Mouse (Mus musculus): Measurements from ENCODE around the gene Ces2a. TPM values are rescaled to one million over a fixed set of nuclear protein-coding genes. Genes with fewer than 3 reads are reported as not detected.
A peak's percentile ranks its signal among the peaks of the same experiment; 100 is the strongest.

Ces2a gene
- not detected in 2 replicates for polyA plus RNA-seq (2014; fragmentation: Nextera tagmentation; extraction: Ambion mirVana)

DNA sequence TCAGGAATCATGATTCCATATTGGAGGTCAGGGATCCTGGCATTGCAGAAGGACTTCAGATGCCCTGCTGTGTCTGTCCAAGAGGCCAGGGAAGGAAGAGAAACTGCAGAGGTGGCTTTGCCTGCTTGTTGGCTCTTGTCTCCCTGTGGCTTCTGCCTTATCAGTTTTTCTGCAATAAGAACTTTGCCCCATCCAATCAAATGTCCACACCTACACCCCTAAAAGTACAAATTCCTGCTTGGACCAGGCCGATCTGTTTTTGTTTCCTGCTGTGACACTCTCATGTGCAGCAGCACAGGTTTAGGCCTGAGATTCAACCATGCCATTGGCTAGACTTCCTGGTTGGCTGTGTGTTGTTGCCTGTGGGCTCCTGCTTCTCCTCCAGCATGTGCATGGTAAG lies at the start of gene Ces2a:
TSS of gene Ces2a (plus strand) at position 251 of the 400 bp plus-strand sequence.
- DNase-seq (ENCODE audit: low spot score) (no peak), ATAC-seq (ENCODE audit: insufficient number of reproducible peaks, low FRiP score, low TSS enrichment, low read depth) (no peak)
- Histone ChIP-seq H3K36me3 (ENCODE audit: control insufficient read depth, insufficient read depth, low read length) (no peaks in the 10 kb centered on the region), H3K4me1 (ENCODE audit: control insufficient read depth, insufficient read depth, low read length) (no peaks in the 10 kb centered on the region), H3K27ac (replicated peaks; ENCODE audit: low read depth, low read length) (no peak within 1 kb of the TSS), H3K4me2 (ENCODE audit: low read depth, severe bottlenecking) (no peak within 1 kb of the TSS), H3K27me3 (ENCODE audit: control insufficient read depth, insufficient read depth, low read length) (no peaks in the 10 kb centered on the region), H3K9ac (ENCODE audit: low read length) (no peak within 1 kb of the TSS), H3K9me3 (ENCODE audit: control insufficient read depth, low read length) (no peaks in the 10 kb centered on the region), H3K4me3 (ENCODE audit: low read depth, low read length) (no peak within 1 kb of the TSS)
- 85% methylated on average over 1 of the region's 1 CpGs for WGBS

DNA sequence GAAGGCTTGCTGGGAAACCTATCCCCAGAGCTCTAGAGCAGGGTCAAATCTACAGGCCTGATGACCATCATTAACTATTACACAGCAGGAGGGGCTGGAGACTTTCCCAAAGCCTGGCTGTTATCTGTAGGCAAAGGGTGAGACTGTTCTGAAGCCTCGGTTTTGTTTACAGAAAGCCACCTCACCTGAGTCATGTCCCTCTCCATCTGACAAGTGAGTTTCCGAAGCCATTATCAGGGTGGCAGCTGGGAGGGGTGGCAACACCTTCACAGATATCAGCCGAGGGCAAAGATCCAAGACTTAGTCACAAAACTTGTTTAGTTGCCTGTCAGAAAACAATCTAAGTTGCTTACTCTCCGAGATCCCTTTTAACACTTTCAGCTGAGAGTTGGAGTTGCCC lies 45.4 kb upstream of the Ces2a start:
- WGBS, result 66% methylated on average over 4 of the region's 4 CpGs
- H3K9ac ChIP-seq (ENCODE audit: low read length), result no peak overlapping the region
- no peaks in the 10 kb centered on the region for H3K36me3 ChIP-seq (ENCODE audit: control insufficient read depth, insufficient read depth, low read length)
- no peaks in the 10 kb centered on the region for H3K27me3 ChIP-seq (ENCODE audit: control insufficient read depth, insufficient read depth, low read length)
- H3K27ac ChIP-seq (replicated peaks; ENCODE audit: low read depth, low read length), result no peak overlapping the region
- no peak overlapping the region for H3K4me3 ChIP-seq (ENCODE audit: low read depth, low read length)
- DNase-seq (ENCODE audit: low spot score) (no peak), ATAC-seq (ENCODE audit: insufficient number of reproducible peaks, low FRiP score, low TSS enrichment, low read depth) (no peak)
- H3K4me1 ChIP-seq (ENCODE audit: control insufficient read depth, insufficient read depth, low read length), result no peaks in the 10 kb centered on the region
- H3K4me2 ChIP-seq (ENCODE audit: low read depth, severe bottlenecking), result no peak overlapping the region
- H3K9me3 ChIP-seq (ENCODE audit: control insufficient read depth, low read length), result no peaks in the 10 kb centered on the region

DNA sequence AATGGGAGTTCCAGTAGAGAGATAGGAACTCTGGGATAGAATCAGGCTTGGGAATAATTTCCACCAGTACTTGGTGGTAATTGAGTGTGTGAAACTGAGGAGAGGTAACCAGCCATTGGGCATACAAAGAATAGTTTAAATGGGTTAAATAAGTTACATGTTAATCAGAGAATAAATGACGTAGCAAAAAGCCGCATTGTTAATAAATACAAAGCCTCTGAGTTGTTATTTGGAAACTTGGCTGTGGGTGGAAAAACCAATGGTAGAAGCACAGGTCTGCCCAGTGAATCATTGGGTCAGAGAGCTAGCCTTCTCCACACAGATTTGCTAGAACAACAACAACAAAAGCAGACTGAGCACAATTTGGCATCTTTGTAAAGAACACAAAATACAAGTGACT lies 35.2 kb upstream of the Ces2a start:
- Histone ChIP-seq H3K36me3 (ENCODE audit: control insufficient read depth, insufficient read depth, low read length) (no peaks in the 10 kb centered on the region), H3K27me3 (ENCODE audit: control insufficient read depth, insufficient read depth, low read length) (no peaks in the 10 kb centered on the region), H3K9me3 (ENCODE audit: control insufficient read depth, low read length) (no peaks in the 10 kb centered on the region), H3K4me2 (ENCODE audit: low read depth, severe bottlenecking) (no peak overlapping the region), H3K4me3 (ENCODE audit: low read depth, low read length) (no peak overlapping the region), H3K9ac (ENCODE audit: low read length) (no peak overlapping the region), H3K27ac (replicated peaks; ENCODE audit: low read depth, low read length) (no peak overlapping the region), H3K4me1 (ENCODE audit: control insufficient read depth, insufficient read depth, low read length) (no peaks in the 10 kb centered on the region)
- ATAC-seq (ENCODE audit: insufficient number of reproducible peaks, low FRiP score, low TSS enrichment, low read depth) (no peak), DNase-seq (ENCODE audit: low spot score) (no peak)
- 88% methylated on average over 2 of the region's 2 CpGs for WGBS

DNA sequence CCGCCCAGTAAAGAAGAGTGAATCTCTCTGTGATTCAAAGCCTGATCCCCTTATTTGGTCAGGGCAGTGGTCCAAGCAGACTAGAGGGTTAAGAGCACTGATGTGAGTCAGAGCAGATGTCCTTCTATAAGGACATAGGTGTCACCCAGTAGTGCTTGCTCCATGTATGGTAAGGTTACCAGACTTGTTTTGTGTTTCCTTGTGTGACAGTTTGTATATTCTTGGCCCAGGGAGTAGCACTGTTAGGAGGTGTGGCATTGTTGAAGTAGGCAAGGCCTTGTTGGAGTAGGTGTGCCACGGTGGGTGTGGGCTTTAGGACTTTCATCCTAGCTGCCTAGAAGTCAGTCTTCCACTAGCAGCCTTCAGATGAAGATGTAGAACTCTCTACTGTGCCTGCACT lies 31.9 kb upstream of the Ces2a start:
- Histone ChIP-seq H3K27me3 (ENCODE audit: control insufficient read depth, insufficient read depth, low read length) (no peaks in the 10 kb centered on the region), H3K9ac (ENCODE audit: low read length) (no peak overlapping the region), H3K4me3 (ENCODE audit: low read depth, low read length) (no peak overlapping the region), H3K27ac (replicated peaks; ENCODE audit: low read depth, low read length) (no peak overlapping the region), H3K9me3 (ENCODE audit: control insufficient read depth, low read length) (no peaks in the 10 kb centered on the region), H3K36me3 (ENCODE audit: control insufficient read depth, insufficient read depth, low read length) (no peaks in the 10 kb centered on the region), H3K4me2 (ENCODE audit: low read depth, severe bottlenecking) (no peak overlapping the region), H3K4me1 (ENCODE audit: control insufficient read depth, insufficient read depth, low read length) (no peaks in the 10 kb centered on the region)
- ATAC-seq (ENCODE audit: insufficient number of reproducible peaks, low FRiP score, low TSS enrichment, low read depth) (no peak), DNase-seq (ENCODE audit: low spot score) (no peak)
- WGBS, result 80% methylated on average over 2 of the region's 2 CpGs

DNA sequence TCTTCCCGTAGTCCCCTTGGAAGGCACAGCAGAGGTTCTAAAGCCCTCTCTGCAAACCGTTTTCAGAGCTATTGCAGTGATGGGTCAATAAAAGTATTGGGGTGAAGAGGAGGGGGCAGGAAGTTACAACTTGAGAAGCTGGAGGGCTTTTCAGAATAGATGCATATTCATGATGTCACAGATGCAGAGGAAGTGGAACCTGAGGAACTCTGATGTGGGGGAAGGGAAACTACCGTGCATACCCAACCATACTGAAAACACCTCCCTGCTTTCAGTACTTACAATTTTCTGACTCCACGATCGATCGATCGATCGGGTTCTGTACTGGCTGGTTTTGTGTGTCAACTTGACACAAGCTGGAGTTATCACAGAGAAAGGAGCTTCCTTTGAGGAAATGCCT lies 12.6 kb upstream of the Ces2a start:
- 83% methylated on average over 8 of the region's 8 CpGs for WGBS
- ATAC-seq (ENCODE audit: insufficient number of reproducible peaks, low FRiP score, low TSS enrichment, low read depth), result no peak

DNA sequence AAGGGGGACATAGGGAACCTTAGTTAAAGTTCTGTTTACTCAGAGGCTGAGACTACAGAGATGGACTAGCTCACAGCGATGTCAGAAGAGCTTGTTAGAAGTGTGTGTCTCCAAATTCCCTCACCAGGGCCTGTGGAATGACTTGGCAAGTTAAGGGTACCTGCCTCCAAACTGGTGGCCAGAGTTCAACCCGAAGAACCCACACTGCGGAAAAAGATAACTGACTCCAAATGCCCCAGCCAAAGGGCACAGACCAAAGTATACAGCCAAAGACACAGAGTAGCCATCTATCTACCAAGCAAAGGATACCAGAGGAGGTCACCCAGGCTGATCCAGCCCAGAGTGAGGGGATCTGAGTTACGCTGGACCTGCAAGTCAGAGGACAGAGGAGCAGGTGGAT lies 2.4 kb upstream of the Ces2a start:
- Histone ChIP-seq H3K9me3 (ENCODE audit: control insufficient read depth, low read length) (no peaks in the 10 kb centered on the region), H3K27ac (replicated peaks; ENCODE audit: low read depth, low read length) (no peak overlapping the region), H3K4me3 (ENCODE audit: low read depth, low read length) (no peak overlapping the region), H3K36me3 (ENCODE audit: control insufficient read depth, insufficient read depth, low read length) (no peaks in the 10 kb centered on the region), H3K27me3 (ENCODE audit: control insufficient read depth, insufficient read depth, low read length) (no peaks in the 10 kb centered on the region), H3K4me1 (ENCODE audit: control insufficient read depth, insufficient read depth, low read length) (no peaks in the 10 kb centered on the region), H3K9ac (ENCODE audit: low read length) (no peak overlapping the region), H3K4me2 (ENCODE audit: low read depth, severe bottlenecking) (no peak overlapping the region)
- DNase-seq (ENCODE audit: low spot score) (no peak), ATAC-seq (ENCODE audit: insufficient number of reproducible peaks, low FRiP score, low TSS enrichment, low read depth) (no peak)
- WGBS, result 88% methylated on average over 4 of the region's 4 CpGs

More for the DNA sequence above, 12.6 kb upstream of the Ces2a start:
- no peaks in the 10 kb centered on the region for H3K27me3 ChIP-seq (ENCODE audit: control insufficient read depth, insufficient read depth, low read length)
- no peak overlapping the region for H3K4me3 ChIP-seq (ENCODE audit: low read depth, low read length)
- no peaks in the 10 kb centered on the region for H3K4me1 ChIP-seq (ENCODE audit: control insufficient read depth, insufficient read depth, low read length)
- H3K36me3 ChIP-seq (ENCODE audit: control insufficient read depth, insufficient read depth, low read length), result no peaks in the 10 kb centered on the region
- no peak overlapping the region for H3K4me2 ChIP-seq (ENCODE audit: low read depth, severe bottlenecking)
- no peak overlapping the region for H3K9ac ChIP-seq (ENCODE audit: low read length)
- no peak overlapping the region for H3K27ac ChIP-seq (replicated peaks; ENCODE audit: low read depth, low read length)
- no peaks in the 10 kb centered on the region for H3K9me3 ChIP-seq (ENCODE audit: control insufficient read depth, low read length)
- no peak for DNase-seq (ENCODE audit: low spot score)

DNA sequence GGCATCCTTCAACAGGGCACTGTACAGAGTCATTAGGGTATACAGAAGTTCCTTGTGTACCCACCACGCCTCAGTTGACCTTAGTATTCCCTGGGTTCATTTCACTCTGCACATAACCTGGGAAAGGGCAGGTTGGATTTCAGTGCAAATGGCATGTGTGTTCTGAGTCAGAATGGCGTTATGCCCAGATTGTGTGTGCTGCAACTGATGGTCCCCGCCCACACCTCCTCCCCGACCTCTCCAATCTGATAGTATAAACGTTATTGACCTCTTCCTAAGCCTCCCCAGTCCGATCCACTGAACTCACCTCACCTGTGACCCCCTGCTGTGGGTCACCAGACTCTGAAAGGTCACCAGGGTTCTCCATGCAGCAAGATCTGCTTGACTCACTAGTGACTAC lies 1.8 kb upstream of the Ces2a start:
- Histone ChIP-seq H3K9ac (ENCODE audit: low read length) (no peak overlapping the region), H3K27ac (replicated peaks; ENCODE audit: low read depth, low read length) (no peak overlapping the region), H3K4me1 (ENCODE audit: control insufficient read depth, insufficient read depth, low read length) (no peaks in the 10 kb centered on the region), H3K9me3 (ENCODE audit: control insufficient read depth, low read length) (no peaks in the 10 kb centered on the region), H3K4me3 (ENCODE audit: low read depth, low read length) (no peak overlapping the region), H3K36me3 (ENCODE audit: control insufficient read depth, insufficient read depth, low read length) (no peaks in the 10 kb centered on the region), H3K27me3 (ENCODE audit: control insufficient read depth, insufficient read depth, low read length) (no peaks in the 10 kb centered on the region), H3K4me2 (ENCODE audit: low read depth, severe bottlenecking) (no peak overlapping the region)
- ATAC-seq (ENCODE audit: insufficient number of reproducible peaks, low FRiP score, low TSS enrichment, low read depth) (no peak), DNase-seq (ENCODE audit: low spot score) (no peak)
- WGBS, result 77% methylated on average over 6 of the region's 6 CpGs

DNA sequence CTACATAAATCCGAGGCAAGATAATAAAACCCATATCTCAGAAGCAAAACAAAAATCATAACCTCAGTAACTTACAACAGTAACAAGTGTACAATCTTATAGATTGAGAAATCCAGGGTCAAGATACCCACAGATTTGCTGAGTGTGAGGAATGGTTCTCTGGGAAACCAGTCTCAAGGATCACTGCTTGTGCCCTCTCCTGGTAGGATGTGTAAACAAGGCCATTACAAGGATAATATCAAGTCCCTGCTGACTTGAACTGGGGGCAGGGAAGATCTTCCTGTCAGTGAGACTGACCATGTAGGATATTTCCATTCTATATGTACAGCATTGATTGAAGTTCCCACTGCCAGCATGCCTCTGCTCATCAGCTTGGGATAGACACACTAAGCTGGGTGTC lies 8.2 kb downstream of the Ces2a start:
- Histone ChIP-seq H3K36me3 (ENCODE audit: control insufficient read depth, insufficient read depth, low read length) (no peaks in the 10 kb centered on the region), H3K27ac (replicated peaks; ENCODE audit: low read depth, low read length) (no peak overlapping the region), H3K27me3 (ENCODE audit: control insufficient read depth, insufficient read depth, low read length) (no peaks in the 10 kb centered on the region), H3K4me1 (ENCODE audit: control insufficient read depth, insufficient read depth, low read length) (no peaks in the 10 kb centered on the region), H3K9me3 (ENCODE audit: control insufficient read depth, low read length) (no peaks in the 10 kb centered on the region), H3K4me3 (ENCODE audit: low read depth, low read length) (no peak overlapping the region), H3K9ac (ENCODE audit: low read length) (no peak overlapping the region), H3K4me2 (ENCODE audit: low read depth, severe bottlenecking) (no peak overlapping the region)
- ATAC-seq (ENCODE audit: insufficient number of reproducible peaks, low FRiP score, low TSS enrichment, low read depth) (no peak), DNase-seq (ENCODE audit: low spot score) (peak; percentile 8)
- 88% methylated on average over 1 of the region's 1 CpGs for WGBS

DNA sequence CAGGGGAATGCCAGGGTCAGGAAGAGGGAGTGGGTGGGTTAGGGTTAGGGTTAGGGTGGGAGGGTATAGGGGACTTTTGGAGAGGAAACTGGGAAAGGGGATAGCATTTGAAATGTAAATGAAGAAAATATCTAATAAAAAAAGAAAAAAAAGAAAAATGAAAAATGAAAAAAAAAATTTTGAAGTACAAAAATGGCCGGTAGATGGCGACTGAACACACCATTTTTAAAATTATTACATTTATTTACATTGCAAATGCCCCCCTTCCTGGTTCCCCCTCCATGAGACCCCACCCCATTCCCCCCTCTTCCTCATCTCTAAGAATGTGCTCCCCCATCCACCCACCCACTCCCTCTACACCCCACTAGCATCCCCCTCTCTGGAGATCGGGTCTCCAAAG lies 9.6 kb downstream of the Ces2a start:
- Histone ChIP-seq H3K4me3 (ENCODE audit: low read depth, low read length) (no peak overlapping the region), H3K4me2 (ENCODE audit: low read depth, severe bottlenecking) (no peak overlapping the region), H3K9ac (ENCODE audit: low read length) (no peak overlapping the region), H3K27ac (replicated peaks; ENCODE audit: low read depth, low read length) (no peak overlapping the region), H3K27me3 (ENCODE audit: control insufficient read depth, insufficient read depth, low read length) (no peaks in the 10 kb centered on the region), H3K36me3 (ENCODE audit: control insufficient read depth, insufficient read depth, low read length) (no peaks in the 10 kb centered on the region), H3K4me1 (ENCODE audit: control insufficient read depth, insufficient read depth, low read length) (no peaks in the 10 kb centered on the region), H3K9me3 (ENCODE audit: control insufficient read depth, low read length) (no peaks in the 10 kb centered on the region)
- 85% methylated on average over 3 of the region's 3 CpGs for WGBS
- DNase-seq (ENCODE audit: low spot score) (peak; percentile 6), ATAC-seq (ENCODE audit: insufficient number of reproducible peaks, low FRiP score, low TSS enrichment, low read depth) (no peak)

Measured in limb, embryonic 11.5 days (tissue).